Mouse (Mus musculus): ENCODE measurements around the gene Hsd17b14.
A peak's percentile ranks its signal among the peaks of the same experiment; 100 is the strongest.

Hsd17b14 gene

DNA sequence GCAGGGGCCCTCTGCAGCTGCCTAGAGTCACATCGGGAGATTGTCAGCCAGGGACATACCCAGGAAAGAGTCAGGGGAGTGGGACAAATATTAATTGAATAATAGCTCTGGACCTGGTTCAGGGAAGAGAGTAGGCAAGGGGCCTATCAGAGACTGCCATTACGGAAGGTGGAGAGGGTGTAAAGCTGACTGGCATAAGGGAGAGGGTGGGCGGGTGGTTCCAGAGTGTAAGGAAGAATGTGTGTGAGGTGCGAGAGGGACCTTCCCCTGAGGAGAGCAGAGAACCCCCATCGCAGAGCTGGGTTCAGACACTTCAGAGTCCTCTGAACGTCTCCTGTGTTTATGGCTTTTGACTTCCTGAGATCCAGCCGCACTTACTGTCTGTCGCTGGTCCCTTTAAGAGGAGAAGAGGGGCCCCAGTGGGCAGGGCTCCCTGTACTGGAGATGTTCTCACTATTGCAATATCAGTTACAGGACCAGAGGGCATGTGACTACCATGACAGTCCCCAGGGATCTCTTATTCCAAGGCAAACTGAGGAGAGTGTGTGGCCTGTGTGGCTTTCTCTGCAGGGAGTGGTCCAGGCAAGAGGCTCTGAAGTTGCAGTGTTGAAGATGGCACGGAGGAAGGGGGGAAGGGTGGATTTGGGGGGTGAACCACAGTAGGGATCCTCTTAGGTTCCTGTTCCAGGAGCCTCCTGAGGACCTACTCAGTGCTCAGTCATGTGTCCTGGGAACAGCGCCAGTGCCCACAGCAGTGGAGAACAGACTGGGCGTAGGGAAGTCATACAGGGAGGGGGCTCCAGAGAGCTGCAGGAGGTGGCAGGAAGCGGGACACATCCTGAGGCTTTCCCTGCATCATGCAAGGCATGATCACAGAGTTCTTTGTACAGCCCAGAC lies 7.2 kb downstream of the Hsd17b14 start:
- ATAC-seq (ENCODE audit: insufficient number of reproducible peaks, low FRiP score, low TSS enrichment): no peak

DNA sequence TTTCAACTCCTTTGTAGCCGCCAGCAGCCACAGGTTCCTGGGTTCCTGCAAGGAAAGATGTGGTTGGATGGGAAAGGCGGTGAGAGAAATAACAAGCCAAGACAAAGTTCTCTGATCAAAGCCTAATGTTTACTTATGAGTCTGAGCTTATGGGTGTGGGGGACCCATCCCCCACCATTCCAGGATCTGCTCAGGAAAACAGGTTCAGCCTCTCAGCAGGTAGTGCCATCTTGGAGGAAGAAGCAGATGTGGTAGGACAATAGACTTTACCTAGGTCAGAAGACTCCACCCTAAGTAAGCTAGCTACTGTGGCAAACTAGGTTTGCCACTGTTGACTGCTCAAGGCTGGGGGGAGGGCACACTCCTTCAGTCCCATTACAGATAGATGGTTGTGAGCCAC lies 10.1 kb downstream of the Hsd17b14 start:
- ATAC-seq (ENCODE audit: insufficient number of reproducible peaks, low FRiP score, low TSS enrichment): no peak

DNA sequence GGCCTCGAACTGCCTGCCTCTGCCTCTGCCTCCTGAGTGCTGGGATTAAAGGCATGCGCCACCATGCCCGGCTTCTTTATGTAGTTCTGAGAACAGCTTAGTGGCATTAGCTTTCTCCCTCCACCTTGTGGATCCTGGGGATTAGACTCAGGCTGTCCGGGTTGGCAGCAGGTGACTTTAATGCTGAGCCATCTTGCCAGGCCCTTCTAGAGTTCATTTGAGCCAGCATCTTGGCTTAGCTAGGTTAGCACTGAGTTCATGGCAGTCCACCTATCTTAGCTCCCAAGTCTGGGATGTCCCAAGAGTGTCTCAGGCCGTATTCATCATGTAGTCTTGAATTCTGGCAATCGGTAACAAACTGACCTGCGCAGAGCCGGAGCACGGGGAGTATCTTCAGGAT lies 10.8 kb downstream of the Hsd17b14 start:
- no peak for ATAC-seq (ENCODE audit: insufficient number of reproducible peaks, low FRiP score, low TSS enrichment)

DNA sequence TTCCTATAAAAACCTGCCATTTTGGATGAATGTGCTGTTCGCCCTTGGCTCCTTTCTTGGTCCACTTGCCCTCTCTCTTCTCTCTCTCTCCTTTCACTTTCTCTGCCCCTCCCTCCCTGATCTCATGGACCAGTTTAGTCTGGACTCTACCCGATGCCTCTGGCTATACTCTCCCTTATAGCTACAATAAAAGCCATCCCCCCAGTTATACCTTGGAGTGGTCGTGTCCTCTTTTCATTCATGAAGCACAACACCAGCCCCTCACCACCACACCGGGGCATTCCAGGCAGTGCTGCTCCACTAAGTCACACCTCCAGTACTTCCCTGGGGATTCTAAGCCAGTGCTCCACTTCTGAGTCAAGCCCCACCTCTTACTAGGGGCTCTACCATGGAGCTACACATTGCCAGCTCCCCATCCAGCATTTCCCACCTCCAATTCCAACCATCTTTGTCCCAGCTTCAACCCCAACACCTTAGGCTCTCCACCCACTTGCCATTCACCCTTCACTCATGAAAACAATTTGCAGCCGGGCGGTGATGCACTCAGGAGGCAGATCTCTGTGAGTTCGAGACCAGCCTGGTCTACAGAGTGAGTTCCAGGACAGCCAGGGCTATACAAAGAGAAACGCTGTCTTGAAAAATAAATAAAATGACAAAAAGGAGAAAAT lies 12.6 kb downstream of the Hsd17b14 start:
- ATAC-seq (ENCODE audit: insufficient number of reproducible peaks, low FRiP score, low TSS enrichment): no peak

DNA sequence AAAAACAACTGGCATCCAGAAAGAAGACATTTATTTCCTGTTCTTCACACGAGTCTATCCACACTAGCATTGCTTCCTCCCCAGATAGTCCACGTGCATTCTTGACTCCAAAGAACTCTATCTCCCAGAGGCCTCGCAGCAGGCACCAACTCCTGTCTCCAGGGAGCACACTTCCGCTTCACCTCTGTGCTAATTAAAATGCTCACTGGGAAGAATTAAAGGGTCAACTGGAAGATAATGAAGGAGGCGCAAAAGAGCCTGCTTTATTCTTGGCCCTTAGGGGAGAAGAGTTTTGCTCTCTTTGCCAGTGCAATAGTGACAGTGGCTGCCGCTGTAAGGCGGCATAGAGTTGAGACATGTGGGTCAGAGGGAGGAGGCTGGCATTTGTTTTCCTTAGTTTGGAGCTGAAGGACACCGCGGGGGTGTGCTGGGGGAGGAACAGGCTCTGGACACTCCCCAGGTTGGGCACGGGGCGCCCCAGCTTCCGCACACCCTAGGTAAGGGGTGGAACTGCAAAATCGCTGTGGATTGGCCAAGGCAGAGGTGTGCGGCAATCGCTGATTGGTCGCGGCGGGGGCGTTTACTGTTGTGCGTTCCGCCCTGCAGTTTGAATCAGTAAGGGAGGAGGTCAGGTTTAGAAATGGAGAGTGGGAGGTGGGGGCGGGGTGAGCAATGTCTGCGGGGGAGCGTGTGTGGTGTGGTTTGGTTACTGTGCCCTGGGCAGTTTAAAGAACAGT lies 13.3 kb downstream of the Hsd17b14 start:
- ATAC-seq (ENCODE audit: insufficient number of reproducible peaks, low FRiP score, low TSS enrichment): peak; percentile 94

DNA sequence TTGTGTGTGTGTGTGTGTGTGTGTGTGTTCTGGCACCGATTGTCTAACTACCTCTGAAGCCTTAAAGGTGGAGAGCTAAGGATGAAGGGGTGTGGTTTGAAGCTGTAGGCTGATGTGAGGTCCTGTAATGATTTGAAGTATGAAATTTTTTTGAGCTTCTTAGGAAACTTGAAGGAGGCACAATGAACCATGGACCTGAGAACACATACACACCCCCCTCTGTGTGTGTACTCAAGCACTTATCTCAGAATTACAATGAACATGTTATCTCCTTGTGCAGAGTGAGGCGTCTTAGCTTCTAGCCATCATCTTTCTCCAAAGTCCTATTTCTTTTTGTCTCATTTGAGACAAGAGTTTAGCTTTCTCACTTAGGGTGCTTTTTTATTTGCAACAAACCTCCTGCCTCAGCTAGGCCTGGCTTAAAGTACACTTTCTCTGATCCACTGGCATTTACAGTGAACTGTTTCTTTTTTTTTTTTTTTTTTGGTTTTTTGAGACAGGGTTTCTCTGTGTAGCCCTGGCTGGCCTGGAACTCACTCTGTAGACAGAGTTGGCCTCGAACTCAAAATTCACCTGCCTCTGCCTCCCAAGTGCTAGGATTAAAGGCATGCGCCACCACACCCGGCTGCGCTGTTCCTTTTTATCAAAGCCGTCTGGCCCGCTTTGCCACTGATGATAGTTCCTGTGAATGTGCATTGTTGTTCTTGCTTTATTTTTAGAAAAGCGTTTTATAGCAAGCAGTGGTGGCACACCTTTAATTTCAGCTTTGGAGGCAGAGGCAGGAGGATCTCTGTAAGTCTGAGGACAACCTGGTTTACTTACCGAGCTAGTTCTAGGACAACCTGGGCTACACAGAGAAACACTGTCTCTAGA lies 14.1 kb downstream of the Hsd17b14 start:
- no peak for ATAC-seq (ENCODE audit: insufficient number of reproducible peaks, low FRiP score, low TSS enrichment)

DNA sequence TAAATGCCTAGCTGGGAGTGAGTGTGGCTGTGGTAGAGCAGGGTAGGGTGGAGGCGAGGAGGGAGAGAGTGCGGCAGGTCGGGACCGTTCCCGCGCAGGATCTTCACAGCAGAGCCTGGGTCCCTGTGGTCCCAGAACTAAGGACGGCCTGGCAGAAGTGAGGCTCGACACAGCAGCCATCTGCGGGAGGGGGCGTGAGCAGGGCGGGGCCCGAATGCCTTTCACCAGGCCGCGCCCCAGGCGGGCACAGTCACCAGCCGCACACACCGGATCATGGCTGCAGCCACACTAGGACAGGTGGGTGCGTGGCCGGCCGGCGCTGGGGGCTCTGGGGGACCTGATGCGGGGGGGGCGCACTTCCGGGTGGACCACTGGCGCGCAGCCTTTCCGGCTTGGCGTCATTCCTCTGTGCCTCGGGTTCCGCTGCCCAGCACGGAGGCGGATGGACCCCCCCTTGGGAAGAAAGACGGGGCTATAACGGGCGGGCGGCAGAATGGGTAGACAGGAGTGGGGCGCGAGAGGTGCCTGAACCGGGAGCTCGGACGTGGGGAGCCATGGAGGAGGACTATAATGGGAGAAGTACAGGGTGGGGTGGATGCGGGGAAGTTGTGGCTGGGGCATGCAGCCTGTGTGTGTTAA lies 15.5 kb downstream of the Hsd17b14 start, which contains the start of gene Bcat2:
TSS of gene Bcat2 (plus strand) at position 51 of the 639 bp plus-strand sequence.
- ATAC-seq (ENCODE audit: insufficient number of reproducible peaks, low FRiP score, low TSS enrichment): peak; percentile 60; the same call in 1 of the 2 replicates

DNA sequence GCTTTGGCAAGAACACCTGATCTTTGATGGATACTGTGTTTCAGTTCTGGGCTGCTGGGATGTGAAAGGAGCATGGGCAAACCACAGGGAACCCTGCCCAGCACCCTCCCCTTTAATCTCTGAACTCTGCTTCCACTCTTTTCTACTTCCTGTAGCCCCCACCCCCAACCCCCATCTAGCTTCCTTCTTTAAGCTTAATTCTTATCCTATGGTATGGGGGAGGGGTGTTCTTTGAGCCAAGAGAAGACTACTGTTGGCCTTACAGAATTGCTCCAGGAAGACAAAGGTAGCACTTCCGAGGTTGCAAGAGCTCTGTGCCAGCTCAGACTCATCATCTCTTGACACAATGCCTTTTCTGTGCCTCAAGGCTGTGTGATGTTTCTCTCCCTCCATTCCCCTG lies 17.3 kb downstream of the Hsd17b14 start:
- no peak for ATAC-seq (ENCODE audit: insufficient number of reproducible peaks, low FRiP score, low TSS enrichment)

DNA sequence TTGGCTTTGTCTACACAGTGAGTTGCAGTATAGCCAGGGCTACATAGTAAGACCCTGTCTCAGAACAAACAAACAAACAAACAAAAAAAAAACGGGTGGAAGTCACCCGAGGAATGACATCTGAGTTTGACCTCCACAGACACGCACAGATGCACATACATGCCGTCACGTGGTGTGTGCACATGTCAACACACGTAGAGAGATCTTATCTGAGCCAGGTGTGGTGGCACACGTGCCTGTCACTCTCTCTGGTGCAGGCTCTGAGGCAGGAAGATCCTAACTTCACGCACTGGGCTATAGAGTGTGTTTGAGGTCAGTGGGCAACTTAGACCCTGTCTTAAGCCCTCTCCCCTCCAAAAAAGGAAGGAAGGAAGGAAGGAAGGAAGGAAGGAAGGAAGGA lies 19.3 kb downstream of the Hsd17b14 start:
- no peak for ATAC-seq (ENCODE audit: insufficient number of reproducible peaks, low FRiP score, low TSS enrichment)

DNA sequence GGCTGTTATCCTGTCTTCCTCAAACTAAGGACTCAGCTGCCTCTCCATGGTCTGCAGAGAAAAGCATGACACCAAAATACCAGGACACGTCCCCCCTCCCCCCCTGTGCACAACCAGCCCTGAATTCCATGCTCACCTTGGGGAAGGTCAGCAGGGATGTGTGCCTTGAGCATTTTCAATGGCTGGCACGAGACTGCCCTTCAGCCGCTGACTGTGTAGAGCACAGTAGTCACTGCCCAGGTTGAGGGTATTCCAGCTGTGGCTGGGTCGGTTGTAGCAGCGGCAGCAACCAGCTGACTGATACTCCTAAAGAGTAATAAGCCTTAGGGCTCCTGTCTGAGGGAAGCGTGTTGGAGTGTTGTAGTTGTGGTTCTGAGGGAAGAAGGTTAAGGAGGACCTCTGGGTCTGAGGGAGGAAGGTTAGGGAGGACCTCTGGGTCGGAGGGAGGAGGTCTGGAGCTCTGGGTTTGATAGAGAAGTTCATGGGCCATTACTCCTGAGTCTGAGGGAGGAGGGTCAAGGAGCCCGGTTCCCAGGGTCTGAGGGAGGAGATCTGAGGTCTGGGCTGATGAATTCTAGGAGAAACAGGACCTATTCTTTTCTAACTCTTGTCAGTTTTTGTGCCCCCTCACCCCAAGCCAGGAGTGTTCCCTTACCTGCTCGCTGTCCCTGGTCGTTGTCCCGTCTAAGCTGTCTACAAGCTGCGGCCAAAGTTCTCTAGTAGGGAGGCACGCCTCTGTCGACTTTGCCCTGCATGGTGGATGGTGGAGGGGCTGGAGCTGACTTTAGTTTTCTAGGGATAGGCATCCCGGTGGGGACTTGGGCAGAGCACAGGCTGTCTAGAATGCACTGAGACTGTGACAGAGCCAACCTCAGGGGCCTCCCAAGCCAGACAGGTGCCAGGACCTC lies 20.0 kb downstream of the Hsd17b14 start:
- no peak for ATAC-seq (ENCODE audit: insufficient number of reproducible peaks, low FRiP score, low TSS enrichment)

DNA sequence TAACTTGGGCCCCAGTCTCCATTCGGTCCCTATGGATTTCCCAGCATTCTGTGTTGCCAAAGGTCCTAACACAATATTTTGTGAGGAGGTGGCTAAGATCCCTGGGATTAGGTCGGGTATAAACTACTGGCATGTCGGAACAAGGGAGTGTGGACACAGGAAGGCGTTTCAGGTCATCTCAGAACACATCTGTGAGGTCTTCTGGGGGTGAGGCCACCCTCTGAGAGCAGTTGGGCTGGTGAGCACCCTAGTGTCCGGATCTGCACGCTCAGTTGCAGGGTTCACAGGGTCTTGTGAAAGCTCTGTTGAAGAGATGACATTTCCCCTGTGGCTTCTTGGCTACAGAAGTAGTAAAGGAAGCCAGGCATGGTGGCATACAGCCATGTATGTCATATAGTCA lies 31.2 kb downstream of the Hsd17b14 start:
- ATAC-seq (ENCODE audit: insufficient number of reproducible peaks, low FRiP score, low TSS enrichment): no peak

DNA sequence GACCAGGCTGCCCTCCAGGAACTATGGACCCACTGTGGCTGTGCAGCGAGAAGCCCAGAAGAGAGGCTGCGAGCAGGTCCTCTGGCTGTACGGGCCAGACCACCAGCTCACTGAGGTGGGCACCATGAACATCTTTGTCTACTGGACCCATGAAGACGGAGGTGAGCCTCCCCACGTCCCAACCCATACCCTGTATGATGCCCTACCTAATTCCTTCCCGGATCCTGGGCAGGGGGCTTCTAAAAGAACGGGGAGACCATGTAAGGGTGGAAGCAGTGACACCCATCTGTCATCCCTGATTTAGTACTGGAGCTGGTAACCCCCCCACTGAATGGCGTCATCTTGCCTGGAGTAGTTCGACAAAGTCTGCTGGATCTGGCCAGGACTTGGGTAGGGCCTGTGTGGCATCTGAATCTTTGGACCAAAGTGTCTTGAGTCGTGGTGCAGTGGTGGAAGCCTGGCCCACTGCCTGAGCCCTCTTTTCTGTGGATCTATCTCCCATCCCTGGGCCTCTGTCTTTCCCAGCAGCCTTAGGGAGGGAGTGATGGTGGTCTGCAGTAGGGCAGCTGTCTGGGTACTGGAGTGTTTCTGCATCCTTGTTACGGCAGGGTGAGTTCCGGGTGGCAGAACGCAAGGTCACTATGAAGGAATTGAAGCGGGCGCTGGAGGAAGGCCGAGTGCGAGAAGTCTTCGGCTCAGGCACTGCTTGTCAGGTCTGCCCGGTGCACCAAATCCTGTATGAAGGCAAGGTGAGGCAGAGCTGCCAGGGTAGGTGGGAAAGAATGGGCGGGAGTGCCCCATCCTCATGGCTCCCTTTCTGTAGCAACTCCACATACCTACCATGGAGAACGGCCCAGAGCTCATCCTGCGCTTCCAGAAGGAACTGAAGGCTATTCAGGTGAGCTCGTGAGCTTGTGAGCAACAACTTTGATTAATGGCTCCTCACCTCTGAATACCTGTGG lies 33.2 kb downstream of the Hsd17b14 start:
- no peak for ATAC-seq (ENCODE audit: insufficient number of reproducible peaks, low FRiP score, low TSS enrichment)

DNA sequence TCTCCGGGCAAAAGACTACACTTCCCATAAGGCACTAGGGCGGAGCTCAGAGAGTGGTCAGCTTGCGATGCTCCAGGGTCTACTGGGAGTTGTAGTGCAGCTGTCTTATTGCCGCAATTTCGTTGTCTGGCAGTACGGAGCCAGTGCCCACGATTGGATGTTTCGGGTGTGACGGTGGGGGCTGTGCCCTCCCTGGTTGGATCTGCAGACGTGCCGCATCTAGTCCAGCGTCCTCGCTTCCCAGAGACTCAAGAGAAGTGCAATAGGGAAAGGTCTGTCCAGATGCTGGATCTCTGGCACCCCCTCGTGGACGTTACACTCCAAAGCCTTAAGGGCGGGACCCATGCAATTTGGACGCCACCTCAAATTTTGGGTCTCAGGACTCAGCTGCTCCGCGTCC lies 34.5 kb downstream of the Hsd17b14 start:
- ATAC-seq (ENCODE audit: insufficient number of reproducible peaks, low FRiP score, low TSS enrichment): peak; percentile 97

DNA sequence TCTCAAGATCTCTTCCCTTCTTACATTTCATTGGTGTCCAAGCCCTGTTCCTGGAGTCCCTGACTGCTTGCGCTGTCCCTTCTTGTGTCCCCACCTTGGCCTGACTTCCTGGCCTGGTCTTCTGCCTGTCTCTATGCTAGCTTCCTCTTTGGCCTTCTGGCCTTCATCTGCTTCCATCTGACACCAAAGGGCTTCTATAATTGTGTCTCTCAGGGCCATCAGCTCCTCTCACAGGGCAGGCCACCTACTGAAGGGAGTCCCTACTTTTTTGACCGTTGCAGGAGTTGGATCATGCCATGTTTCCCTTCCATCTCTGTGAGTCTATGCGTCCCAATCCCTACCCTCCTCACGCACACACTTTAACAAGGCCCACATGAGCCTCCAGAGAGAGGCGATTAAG lies 35.2 kb downstream of the Hsd17b14 start:
- no peak for ATAC-seq (ENCODE audit: insufficient number of reproducible peaks, low FRiP score, low TSS enrichment)

DNA sequence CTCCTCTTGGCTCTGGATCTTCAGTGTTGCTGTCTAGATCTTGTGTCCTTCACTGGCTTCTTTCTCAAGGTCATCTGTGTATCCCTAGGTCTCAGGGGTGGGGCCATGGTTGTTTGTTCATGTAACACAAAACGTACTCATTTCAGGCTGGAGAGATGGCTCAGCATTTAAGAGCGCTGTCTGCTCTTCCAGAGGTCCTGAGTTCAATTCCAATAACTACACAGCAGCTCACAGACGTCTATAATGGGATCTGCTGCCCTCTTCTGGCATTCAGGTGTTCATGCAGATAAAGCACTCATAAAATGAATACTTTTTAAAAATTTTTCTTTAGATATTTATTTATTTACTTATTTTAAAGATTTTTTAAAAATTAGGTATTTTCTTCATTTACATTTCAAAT lies 36.2 kb downstream of the Hsd17b14 start:
- no peak for ATAC-seq (ENCODE audit: insufficient number of reproducible peaks, low FRiP score, low TSS enrichment)

DNA sequence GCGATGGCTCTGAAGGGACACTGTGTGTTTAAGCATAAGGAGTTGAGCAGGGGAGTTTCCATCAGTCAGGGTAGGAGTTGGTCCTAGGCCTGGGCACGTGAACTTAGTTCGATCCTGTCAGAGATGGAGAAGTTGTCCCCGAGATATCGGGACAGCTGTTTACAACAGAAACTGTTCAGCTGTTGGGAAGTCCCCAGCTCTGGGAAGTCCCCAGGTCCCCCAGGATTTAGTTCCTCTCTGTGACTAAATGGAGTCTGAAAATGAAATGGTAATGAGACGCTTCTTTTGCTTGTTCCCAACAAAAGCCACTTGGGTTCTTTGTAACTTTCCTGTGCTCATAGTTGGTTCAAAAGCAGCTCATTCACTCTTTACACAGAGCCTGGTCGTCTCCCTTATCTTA lies 37.2 kb downstream of the Hsd17b14 start:
- no peak for ATAC-seq (ENCODE audit: insufficient number of reproducible peaks, low FRiP score, low TSS enrichment)

DNA sequence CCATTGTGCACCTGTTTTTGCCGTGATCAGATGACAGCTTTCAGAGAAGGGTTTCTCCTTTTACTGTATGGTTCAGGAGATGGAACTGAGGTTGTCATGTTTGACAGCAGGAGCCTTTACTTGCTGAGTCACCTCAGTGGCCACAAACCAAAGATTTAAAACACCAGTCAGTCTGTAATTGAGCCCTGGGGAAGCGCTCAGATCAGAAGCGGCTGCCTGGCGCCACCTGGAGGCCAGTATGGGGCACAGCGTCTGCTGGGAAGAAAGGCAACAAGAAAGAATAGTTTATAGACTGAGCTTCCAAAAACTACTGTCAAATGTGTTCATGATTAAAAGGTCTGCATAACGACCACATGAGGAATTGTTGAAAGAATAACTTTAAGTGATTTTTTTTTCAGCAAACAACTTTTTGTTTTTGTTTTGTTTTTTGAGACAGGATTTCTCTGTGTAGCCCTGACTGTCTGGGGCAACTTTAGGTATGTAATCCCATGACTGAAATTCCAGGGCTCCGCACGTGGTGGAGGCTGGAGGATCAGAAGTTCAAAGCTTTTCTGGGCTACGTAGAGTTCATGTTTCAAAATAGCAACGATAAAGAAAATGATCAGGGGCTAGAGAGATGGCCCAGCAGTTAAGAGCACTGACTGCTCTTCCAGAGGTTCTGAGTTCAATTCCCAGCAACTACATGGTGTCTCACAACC lies 38.6 kb downstream of the Hsd17b14 start:
- no peak for ATAC-seq (ENCODE audit: insufficient number of reproducible peaks, low FRiP score, low TSS enrichment)

Data from cerebellum, adult (tissue).